Mouse (Mus musculus) stomach, embryonic 15.5 days (tissue): ENCODE measurements around the gene Txnrd1. TPM values are rescaled to one million over a fixed set of nuclear protein-coding genes. Genes with fewer than 3 reads are reported as not detected.
A peak's percentile ranks its signal among the peaks of the same experiment; 100 is the strongest.

Experiments
- ATAC-seq: fragments of 200-750 bp; cut with Nextera tagmentation; 2 replicates; pipeline ENCODE4 v1.8.0; 2017; ENCODE audit warnings: low read depth, moderate number of reproducible peaks, moderate TSS enrichment; ENCODE audit not compliant: insufficient read depth, low FRiP score
- H3K27ac ChIP-seq: fragments of 300-500 bp; sonication (generic); 2 replicates; pipeline ENCODE4 v1.5.1; 2015; ENCODE audit warnings: mild to moderate bottlenecking, inconsistent platforms
- H3K27me3 ChIP-seq: fragments of 300-500 bp; sonication (generic); replicated peaks from 2 replicates; pipeline ENCODE4 v1.6.1; 2015; ENCODE audit warnings: inconsistent platforms
- H3K36me3 ChIP-seq: fragments of 300-500 bp; sonication (generic); 2 replicates; pipeline ENCODE4 v1.6.1; 2015; ENCODE audit warnings: inconsistent platforms
- H3K4me1 ChIP-seq: fragments of 300-500 bp; sonication (generic); 2 replicates; pipeline ENCODE4 v1.6.1; 2015; ENCODE audit warnings: inconsistent platforms
- H3K4me2 ChIP-seq: fragments of 300-500 bp; sonication (generic); 2 replicates; pipeline ENCODE4 v1.6.1; 2015; ENCODE audit warnings: mild to moderate bottlenecking, inconsistent platforms
- H3K4me3 ChIP-seq: fragments of 300-500 bp; sonication (generic); replicated peaks from 2 replicates; pipeline ENCODE4 v1.5.1; 2015; ENCODE audit warnings: inconsistent platforms
- H3K9ac ChIP-seq: fragments of 300-500 bp; sonication (generic); 2 replicates; pipeline ENCODE4 v1.6.1; 2015; ENCODE audit warnings: inconsistent platforms
- H3K9me3 ChIP-seq: fragments of 300-500 bp; sonication (generic); 2 replicates; pipeline ENCODE4 v1.6.1; 2016; ENCODE audit warnings: inconsistent platforms
- whole genome bisulfite sequencing: fragments of 180-500 bp; shearing (Covaris S2); methylation state at CpG from one replicate; pipeline ENCODE4 v1.1.7; 2015; 5-methylcytosine and 5-hydroxymethylcytosine counted together
- polyA plus RNA-seq: library from polyadenylated mRNA; unstranded; fragments of >200 nt; fragmentation: Nextera tagmentation; extraction: Ambion mirVana; gene quantifications from 2 replicates; pipeline ENCODE4 v1.2.1, GENCODE M21; 2015

Txnrd1 gene
- polyA plus RNA-seq, 1 experiment from 2014 or later: 82.5 TPM

DNA sequence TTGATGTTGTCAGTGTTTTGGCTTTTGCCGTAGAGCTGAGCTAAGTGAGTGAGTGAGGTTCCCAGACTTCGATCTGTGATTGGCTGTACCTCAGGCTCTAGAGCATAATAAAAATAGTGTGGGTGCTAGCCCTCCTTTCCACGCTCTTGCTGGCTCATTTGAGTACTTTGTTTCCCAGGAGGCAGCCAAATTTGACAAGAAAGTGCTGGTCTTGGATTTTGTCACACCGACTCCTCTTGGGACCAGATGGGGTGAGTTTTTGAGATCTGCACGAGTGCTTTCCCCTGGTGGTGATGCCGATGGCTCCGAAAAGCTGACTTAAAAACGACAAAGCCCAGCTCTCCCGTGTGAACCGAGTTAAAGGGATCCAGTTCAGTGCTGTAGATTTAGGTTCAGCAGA, 41.7 kb downstream of the Txnrd1 start:
- peaks cover 18% of the 10 kb centered on the region for H3K36me3 ChIP-seq
- H3K4me1 ChIP-seq: peaks cover 5% of the 10 kb centered on the region; the same call in 1 of the 2 replicates
- no peak overlapping the region for H3K9ac ChIP-seq
- H3K27me3 ChIP-seq: no peaks in the 10 kb centered on the region
- no peak overlapping the region for H3K4me3 ChIP-seq
- 80% methylated on average over 10 of the region's 10 CpGs for WGBS
- no peak for ATAC-seq
- no peak overlapping the region for H3K4me2 ChIP-seq
- no peak overlapping the region for H3K27ac ChIP-seq
- no peaks in the 10 kb centered on the region for H3K9me3 ChIP-seq

DNA sequence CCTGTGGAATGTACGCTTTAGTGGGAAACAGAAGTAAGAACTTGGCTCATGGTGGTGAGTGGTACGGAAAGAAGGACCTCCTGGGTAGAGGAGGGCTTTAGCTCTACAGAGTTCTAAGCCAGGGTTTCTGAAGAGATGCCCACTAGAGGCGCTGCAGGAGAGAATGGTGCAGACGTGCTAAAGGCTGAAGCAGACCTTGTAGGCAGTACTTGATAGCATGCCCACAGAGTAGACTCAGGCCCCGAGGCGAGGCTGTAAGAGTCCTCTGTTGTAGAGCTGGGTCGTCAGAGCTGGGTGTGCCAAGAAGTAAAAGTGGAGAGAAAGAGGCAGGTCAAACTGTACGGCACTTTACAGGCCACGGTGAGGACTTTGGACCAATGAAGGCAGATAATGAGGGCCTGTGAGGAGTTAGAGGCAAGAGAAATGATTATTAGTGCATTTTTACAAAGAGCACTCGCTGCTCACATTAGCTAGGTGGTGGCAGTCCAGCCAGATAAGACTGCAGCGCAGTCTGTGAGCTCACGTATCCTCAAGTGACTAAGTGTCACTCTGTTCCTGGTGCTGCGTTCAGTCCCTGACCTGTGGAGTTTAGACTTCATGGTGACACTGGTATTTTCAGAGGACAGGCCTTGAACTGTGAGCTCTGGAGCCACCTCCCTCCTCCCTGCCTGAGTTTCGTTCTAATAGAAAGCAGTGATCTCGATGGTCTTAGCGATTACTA, 42.5 kb downstream of the Txnrd1 start:
- Histone ChIP-seq H3K27ac (no peak overlapping the region), H3K9ac (no peak overlapping the region), H3K9me3 (no peaks in the 10 kb centered on the region), H3K27me3 (no peaks in the 10 kb centered on the region), H3K4me2 (no peak overlapping the region), H3K36me3 (peaks cover 21% of the 10 kb centered on the region), H3K4me1 (peaks cover 5% of the 10 kb centered on the region; the same call in 1 of the 2 replicates), H3K4me3 (no peak overlapping the region)
- WGBS: 77% methylated on average over 16 of the region's 16 CpGs
- peak; percentile 79 for ATAC-seq

DNA sequence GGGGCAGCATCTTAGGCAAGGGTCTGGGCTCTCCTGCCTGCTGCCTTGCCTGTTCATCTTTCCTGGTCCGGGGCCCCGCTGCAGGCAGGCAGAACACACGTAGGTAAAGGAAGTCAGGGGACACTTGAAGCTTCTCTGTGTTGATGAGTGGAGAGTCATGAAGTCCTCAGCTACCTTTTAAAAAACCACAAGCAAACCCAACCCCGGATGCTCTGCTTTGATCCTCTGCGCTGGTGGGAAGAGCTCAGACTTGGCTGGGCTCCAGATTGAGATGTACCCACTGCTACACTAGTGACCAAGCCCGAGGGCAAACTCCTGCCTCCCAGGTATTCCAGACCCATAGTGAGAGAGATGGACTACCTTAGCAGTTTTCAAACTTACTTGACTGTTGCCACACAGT, 53.6 kb downstream of the Txnrd1 start:
- H3K27ac ChIP-seq: no peak overlapping the region
- no peak for ATAC-seq
- no peak overlapping the region for H3K4me2 ChIP-seq
- peaks cover 31% of the 10 kb centered on the region for H3K36me3 ChIP-seq
- no peak overlapping the region for H3K9ac ChIP-seq
- 91% methylated on average over 6 of the region's 6 CpGs for WGBS
- H3K4me1 ChIP-seq: no peaks in the 10 kb centered on the region
- H3K27me3 ChIP-seq: no peaks in the 10 kb centered on the region
- H3K9me3 ChIP-seq: no peaks in the 10 kb centered on the region
- H3K4me3 ChIP-seq: no peak overlapping the region

DNA sequence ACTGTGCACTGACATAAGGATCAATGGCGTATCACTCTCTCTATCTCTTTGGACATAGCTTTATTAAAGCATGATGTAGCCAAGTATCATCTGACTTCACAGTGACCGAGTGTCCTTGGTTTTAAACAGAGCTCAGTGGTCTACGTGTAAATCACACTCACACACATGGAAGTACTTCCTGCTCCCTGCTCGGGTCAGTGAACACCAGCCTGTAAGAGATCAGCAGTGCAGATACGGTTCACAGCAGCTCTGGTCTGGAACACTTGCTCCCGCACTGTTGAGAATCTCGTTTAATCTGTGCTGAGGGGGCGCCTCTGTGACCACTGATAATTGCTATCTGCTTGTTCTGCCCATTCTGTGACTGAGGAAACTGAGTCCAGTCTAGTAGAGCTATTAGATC, 54.8 kb downstream of the Txnrd1 start:
- H3K27ac ChIP-seq: no peak overlapping the region
- ATAC-seq: no peak
- 83% methylated on average over 8 of the region's 8 CpGs for WGBS
- no peak overlapping the region for H3K4me2 ChIP-seq
- H3K27me3 ChIP-seq: no peaks in the 10 kb centered on the region
- H3K36me3 ChIP-seq: peaks cover 30% of the 10 kb centered on the region
- H3K4me1 ChIP-seq: no peaks in the 10 kb centered on the region
- no peak overlapping the region for H3K4me3 ChIP-seq
- no peaks in the 10 kb centered on the region for H3K9me3 ChIP-seq
- H3K9ac ChIP-seq: no peak overlapping the region

DNA sequence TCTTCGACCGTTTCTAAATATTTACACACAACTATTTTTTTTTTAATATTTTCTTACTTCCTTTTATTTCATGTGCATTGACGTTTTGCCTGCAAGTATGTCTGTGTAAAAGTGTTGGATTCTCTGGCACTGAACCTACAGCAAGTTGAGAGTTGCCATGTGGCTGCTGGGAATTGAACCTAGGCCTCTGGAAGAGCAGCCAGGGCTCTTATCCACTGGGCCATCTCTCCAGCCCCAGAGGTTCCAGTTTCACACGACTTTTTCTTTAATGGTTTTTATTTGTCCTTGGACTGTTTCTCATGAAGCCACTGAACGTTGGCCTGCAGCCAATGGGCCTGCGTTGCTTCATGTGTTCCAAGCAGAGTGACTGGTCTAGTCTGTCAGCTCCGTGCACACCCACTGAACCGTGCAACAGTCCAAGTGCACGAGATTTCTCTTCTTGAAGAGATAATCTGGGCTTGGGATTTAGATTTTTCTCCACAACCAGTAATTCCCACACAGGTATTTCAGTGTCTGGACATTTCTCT, 55.8 kb downstream of the Txnrd1 start:
- no peak overlapping the region for H3K9ac ChIP-seq
- H3K36me3 ChIP-seq: peaks cover 29% of the 10 kb centered on the region
- H3K27me3 ChIP-seq: no peaks in the 10 kb centered on the region
- peak; percentile 25; the same call in 1 of the 2 replicates for ATAC-seq
- H3K4me3 ChIP-seq: no peak overlapping the region
- H3K4me1 ChIP-seq: no peaks in the 10 kb centered on the region
- no peak overlapping the region for H3K4me2 ChIP-seq
- H3K9me3 ChIP-seq: no peaks in the 10 kb centered on the region
- 0 out of 2 replicates have a peak overlapping the region, but pooled peaks have one; percentile 28 for H3K27ac ChIP-seq
- 37% methylated on average over 9 of the region's 9 CpGs for WGBS

DNA sequence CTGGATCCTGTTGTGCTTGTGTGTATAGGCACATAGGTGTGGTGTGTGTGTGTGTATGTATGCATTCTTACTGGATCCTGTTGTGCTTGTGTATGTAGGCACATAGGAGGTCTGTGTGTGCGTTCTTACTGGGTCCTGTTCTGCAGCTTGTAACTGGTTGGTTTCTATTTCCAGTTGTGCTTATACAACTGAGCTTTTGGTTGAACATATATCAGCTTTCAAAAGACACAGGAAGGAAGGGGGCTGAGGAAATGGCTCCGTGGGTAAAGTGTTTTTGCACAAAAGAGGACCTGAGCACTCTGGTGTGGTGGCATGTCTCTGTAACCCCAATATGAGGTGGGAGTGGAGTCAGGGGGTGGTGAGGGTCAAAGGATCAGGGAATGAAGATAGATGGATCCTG, 57.2 kb downstream of the Txnrd1 start:
- no peak for ATAC-seq

DNA sequence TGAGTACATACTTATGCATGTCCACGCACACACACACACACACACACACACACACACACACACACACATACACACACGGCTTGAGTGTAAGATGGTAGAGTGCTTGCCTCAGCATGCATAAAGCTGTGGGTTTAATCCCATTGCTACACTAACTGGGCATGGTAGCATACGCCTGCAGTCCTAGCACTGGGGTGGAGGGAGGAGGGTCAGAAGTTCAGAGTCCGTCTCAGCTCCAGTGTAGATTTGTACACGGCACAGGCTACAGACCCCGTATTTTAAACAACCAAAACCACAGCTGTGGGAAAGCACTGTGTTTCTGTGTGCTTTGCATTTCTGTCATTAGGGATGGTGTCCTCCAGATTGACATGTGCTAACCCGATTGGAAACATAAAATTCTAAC, 57.7 kb downstream of the Txnrd1 start:
- Histone ChIP-seq H3K27ac (no peak overlapping the region), H3K9ac (no peak overlapping the region), H3K4me2 (no peak overlapping the region), H3K4me3 (no peak overlapping the region), H3K9me3 (no peaks in the 10 kb centered on the region), H3K36me3 (peaks cover 21% of the 10 kb centered on the region), H3K27me3 (no peaks in the 10 kb centered on the region), H3K4me1 (no peaks in the 10 kb centered on the region)
- no peak; the same call in 1 of the 2 replicates for ATAC-seq
- 64% methylated on average over 7 of the region's 7 CpGs for WGBS

More for the DNA sequence above, 57.2 kb downstream of the Txnrd1 start:
- no peak overlapping the region for H3K4me3 ChIP-seq
- H3K9me3 ChIP-seq: no peaks in the 10 kb centered on the region
- no peak overlapping the region for H3K27ac ChIP-seq
- no peak overlapping the region for H3K4me2 ChIP-seq
- H3K27me3 ChIP-seq: no peaks in the 10 kb centered on the region
- 59% methylated on average over 2 of the region's 2 CpGs for WGBS
- no peaks in the 10 kb centered on the region for H3K4me1 ChIP-seq
- no peak overlapping the region for H3K9ac ChIP-seq
- H3K36me3 ChIP-seq: peaks cover 20% of the 10 kb centered on the region

DNA sequence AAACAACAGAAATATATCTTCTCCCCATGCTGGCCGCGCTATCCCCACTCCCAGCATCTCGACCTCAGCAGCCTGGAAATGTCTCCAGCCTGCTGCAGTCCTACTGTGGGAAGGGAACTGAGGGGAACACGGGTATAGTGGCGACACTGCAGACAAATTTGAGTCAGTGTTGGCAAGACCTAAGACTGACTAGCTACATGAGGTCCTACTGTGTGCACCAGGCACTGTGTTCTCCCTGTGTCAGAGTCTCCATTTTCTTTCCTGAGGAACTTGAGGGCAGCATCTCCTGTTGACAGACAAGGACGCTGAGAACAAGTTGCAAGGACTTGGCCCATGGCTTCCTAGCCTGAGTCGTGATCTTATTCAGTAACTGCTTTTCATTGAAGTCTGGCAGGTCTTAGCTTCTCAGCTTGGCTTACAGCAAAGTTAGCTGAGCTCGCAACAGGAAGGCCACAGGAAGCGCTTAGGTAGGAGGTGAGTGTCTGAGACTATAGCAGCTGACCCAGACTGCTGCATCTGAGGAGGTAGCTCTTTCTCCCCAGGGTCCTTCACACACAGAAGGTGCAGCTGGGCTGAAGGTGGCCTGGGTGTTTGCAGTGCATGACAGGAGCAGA, 58.8 kb downstream of the Txnrd1 start:
- H3K4me2 ChIP-seq: no peak overlapping the region
- no peak for ATAC-seq

DNA sequence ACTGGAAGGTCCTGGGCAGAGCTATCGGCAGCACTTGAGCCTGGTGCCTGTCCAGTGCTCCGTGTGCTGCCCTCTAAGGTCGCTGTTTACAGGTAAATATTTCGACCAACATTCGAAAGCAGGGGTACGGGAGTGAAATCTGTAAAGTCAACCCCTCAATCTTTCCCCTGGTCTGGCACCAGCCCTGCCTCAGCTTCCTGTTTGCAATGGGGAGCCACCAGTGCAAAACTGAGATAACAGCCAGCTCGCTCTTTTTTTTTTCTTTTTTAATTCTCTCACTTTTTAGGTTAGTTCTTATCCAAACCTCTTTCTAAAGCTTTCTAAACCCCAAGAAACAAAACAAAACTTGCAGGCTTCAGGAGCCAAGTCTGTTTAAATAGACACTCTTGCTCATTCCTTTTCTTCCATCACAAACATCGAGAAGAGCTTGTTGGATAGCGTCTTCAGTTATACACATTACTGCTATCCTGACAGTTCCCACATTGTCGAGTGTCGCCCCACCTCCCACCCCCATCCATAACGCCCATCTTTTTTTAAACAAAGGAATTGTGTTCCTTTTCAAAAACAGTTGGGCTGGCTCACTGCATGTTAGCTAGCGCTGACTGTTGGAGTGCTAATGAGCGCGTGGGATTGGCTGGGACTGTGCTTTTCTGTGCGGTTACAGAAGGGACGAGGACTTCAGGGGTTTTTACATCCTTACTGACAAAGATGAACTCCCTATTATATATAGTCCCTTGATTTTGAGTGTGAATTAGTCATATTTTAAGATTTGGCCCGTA, 60.3 kb downstream of the Txnrd1 start:
- Histone ChIP-seq H3K9ac (no peak overlapping the region), H3K4me3 (no peak overlapping the region), H3K27me3 (no peaks in the 10 kb centered on the region), H3K9me3 (no peaks in the 10 kb centered on the region), H3K36me3 (peaks cover 21% of the 10 kb centered on the region), H3K4me1 (no peaks in the 10 kb centered on the region), H3K27ac (peak overlapping the region; percentile 65), H3K4me2 (no peak overlapping the region)
- WGBS: 67% methylated on average over 18 of the region's 18 CpGs
- ATAC-seq: no peak

More for the DNA sequence above, 58.8 kb downstream of the Txnrd1 start:
- no peaks in the 10 kb centered on the region for H3K9me3 ChIP-seq
- H3K4me1 ChIP-seq: no peaks in the 10 kb centered on the region
- H3K27me3 ChIP-seq: no peaks in the 10 kb centered on the region
- H3K9ac ChIP-seq: no peak overlapping the region
- 88% methylated on average over 9 of the region's 9 CpGs for WGBS
- no peak overlapping the region for H3K4me3 ChIP-seq
- H3K36me3 ChIP-seq: peaks cover 21% of the 10 kb centered on the region
- H3K27ac ChIP-seq: no peak overlapping the region

DNA sequence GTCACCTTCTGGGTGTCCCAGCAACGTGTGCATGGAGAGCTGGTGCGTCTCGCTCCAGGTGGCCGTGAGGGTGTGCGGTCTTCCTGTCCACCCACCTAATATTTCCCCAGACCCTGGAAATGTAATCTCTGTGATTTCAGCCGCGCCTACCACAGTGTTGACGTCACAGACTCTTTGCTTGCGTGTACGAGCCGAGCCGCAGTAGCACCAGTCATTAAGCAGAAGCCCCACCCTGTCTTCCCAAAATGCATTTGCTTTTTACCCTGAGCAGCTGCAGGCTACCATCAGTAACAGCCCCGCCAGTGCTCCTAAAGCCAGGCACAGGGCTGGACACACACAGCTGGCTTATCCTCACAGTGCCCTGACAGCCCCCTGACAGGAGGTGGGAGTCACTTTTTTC, 64.2 kb downstream of the Txnrd1 start:
- no peak overlapping the region for H3K9ac ChIP-seq
- H3K4me1 ChIP-seq: no peaks in the 10 kb centered on the region
- WGBS: 77% methylated on average over 13 of the region's 13 CpGs
- no peak overlapping the region for H3K4me2 ChIP-seq
- H3K36me3 ChIP-seq: peaks cover 21% of the 10 kb centered on the region
- H3K27ac ChIP-seq: no peak overlapping the region
- no peak for ATAC-seq
- no peaks in the 10 kb centered on the region for H3K9me3 ChIP-seq
- no peak overlapping the region for H3K4me3 ChIP-seq
- H3K27me3 ChIP-seq: no peaks in the 10 kb centered on the region

DNA sequence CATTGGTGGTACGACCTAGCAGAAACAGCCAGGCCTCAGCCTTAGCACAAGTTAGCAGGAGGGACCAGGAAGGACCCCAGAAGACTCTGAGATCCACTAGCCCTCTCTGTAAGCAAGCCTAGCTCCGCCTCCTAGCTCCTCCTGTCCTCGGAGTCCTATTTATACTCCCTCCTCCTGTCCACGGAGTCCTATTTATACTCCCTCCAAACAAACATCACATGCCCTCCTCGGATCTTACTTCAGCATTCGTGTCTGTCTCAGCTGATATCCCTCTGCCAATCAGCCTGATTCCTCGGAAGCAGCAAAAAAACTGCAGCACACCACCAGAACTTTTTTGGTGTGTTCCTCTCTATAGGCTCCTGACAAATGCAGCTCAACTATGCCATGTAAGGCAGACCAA, 65.1 kb downstream of the Txnrd1 start:
- no peak for ATAC-seq
- H3K4me2 ChIP-seq: no peak overlapping the region
- H3K36me3 ChIP-seq: peaks cover 14% of the 10 kb centered on the region
- H3K4me1 ChIP-seq: no peaks in the 10 kb centered on the region
- H3K4me3 ChIP-seq: no peak overlapping the region
- 45% methylated on average over 7 of the region's 7 CpGs for whole genome bisulfite sequencing
- no peak overlapping the region for H3K9ac ChIP-seq
- H3K9me3 ChIP-seq: no peaks in the 10 kb centered on the region
- H3K27ac ChIP-seq: no peak overlapping the region
- no peaks in the 10 kb centered on the region for H3K27me3 ChIP-seq
